Mouse (Mus musculus) midbrain, embryonic 10.5 days (tissue): ENCODE data around the gene Syndig1l. TPM values are rescaled to one million over a fixed set of nuclear protein-coding genes. Genes with fewer than 3 reads are reported as not detected.

Experiments used
- DNase-seq: peaks from one replicate; pipeline ENCODE4 v3.0.0-alpha.2; 2017; ENCODE audit warnings: low spot score
- H3K27ac ChIP-seq: fragments of 300-500 bp; sonication (generic); replicated peaks from 2 replicates; pipeline ENCODE4 v1.5.1; 2016; ENCODE audit warnings: mild to moderate bottlenecking
- H3K27me3 ChIP-seq: fragments of 300-500 bp; sonication (generic); 2 replicates; pipeline ENCODE4 v1.6.1; 2016; ENCODE audit warnings: low read depth, mild to moderate bottlenecking; ENCODE audit not compliant: poor library complexity, severe bottlenecking
- H3K36me3 ChIP-seq: fragments of 300-500 bp; sonication (generic); 2 replicates; pipeline ENCODE4 v1.6.1; 2016; ENCODE audit warnings: mild to moderate bottlenecking, moderate library complexity
- H3K4me1 ChIP-seq: fragments of 300-500 bp; sonication (generic); 2 replicates; pipeline ENCODE4 v1.6.1; 2016
- H3K4me3 ChIP-seq: fragments of 300-500 bp; sonication (generic); 2 replicates; pipeline ENCODE4 v1.5.1; 2016; ENCODE audit warnings: mild to moderate bottlenecking, moderate library complexity
- H3K9me3 ChIP-seq: fragments of 300-500 bp; sonication (generic); replicated peaks from 2 replicates; pipeline ENCODE4 v1.6.1; 2016; ENCODE audit warnings: mild to moderate bottlenecking
- WGBS: fragments of 180-500 bp; shearing (Covaris S2); methylation state at CpG from one replicate; pipeline ENCODE4 v1.1.7; 2016; 5-methylcytosine and 5-hydroxymethylcytosine counted together
- polyA plus RNA-seq: library from polyadenylated mRNA; unstranded; fragments of >200 nt; fragmentation: Nextera tagmentation; extraction: Ambion mirVana; gene quantifications from 2 replicates; pipeline ENCODE4 v1.2.1, GENCODE M21; 2016

The Syndig1l gene
- polyA plus RNA-seq = 0.10 and 0.15 TPM in 2 replicates

GRCm38 (mm10) chr12:84698319-84699081, at the start of gene Syndig1l:
Gene Syndig1l, minus strand, starts transcription at chr12:84698831.
- peak within 1 kb of the TSS; percentile 70 for H3K4me3 ChIP-seq
- H3K36me3 ChIP-seq = no peaks in the 10 kb centered on the region
- H3K27me3 ChIP-seq = peaks cover 66% of the 10 kb centered on the region
- no peaks in the 10 kb centered on the region for H3K9me3 ChIP-seq
- peak within 1 kb of the TSS; percentile 57 for H3K27ac ChIP-seq
- DNase-seq = peak; percentile 79
- peaks cover 13% of the 10 kb centered on the region for H3K4me1 ChIP-seq
- WGBS = under 1% methylated on average over 75 of the region's 79 CpGs

- DNase-seq = no peak
- Histone ChIP-seq H3K9me3 (no peaks in the 10 kb centered on the region), H3K4me1 (peaks cover 42% of the 10 kb centered on the region), H3K36me3 (no peaks in the 10 kb centered on the region), H3K27me3 (no peaks in the 10 kb centered on the region; the same call in 1 of the 2 replicates), H3K27ac (no peak overlapping the region), H3K4me3 (no peak overlapping the region)
- 81% methylated on average over 3 of the region's 3 CpGs for WGBS
Observed at GRCm38 (mm10) chr12:84748134-84748533, 49.5 kb upstream of the Syndig1l start.

- Histone ChIP-seq H3K27me3 (no peaks in the 10 kb centered on the region), H3K4me1 (peaks cover 19% of the 10 kb centered on the region), H3K27ac (no peak overlapping the region), H3K4me3 (no peak overlapping the region), H3K36me3 (no peaks in the 10 kb centered on the region), H3K9me3 (no peaks in the 10 kb centered on the region)
- WGBS = 61% methylated on average over 4 of the region's 4 CpGs
- DNase-seq = no peak
Observed at GRCm38 (mm10) chr12:84745700-84746099, 47.1 kb upstream of the Syndig1l start.

GRCm38 (mm10) chr12:84743496-84743895, 44.9 kb upstream of the Syndig1l start:
- Histone ChIP-seq H3K27me3 (no peaks in the 10 kb centered on the region), H3K36me3 (no peaks in the 10 kb centered on the region), H3K4me1 (peaks cover 11% of the 10 kb centered on the region), H3K27ac (no peak overlapping the region), H3K9me3 (no peaks in the 10 kb centered on the region), H3K4me3 (no peak overlapping the region)
- WGBS = 89% methylated on average over 10 of the region's 10 CpGs
- DNase-seq = no peak

GRCm38 (mm10) chr12:84733366-84733765, 34.7 kb upstream of the Syndig1l start:
- H3K36me3 ChIP-seq = no peaks in the 10 kb centered on the region
- 77% methylated on average over 13 of the region's 13 CpGs for WGBS
- no peaks in the 10 kb centered on the region for H3K4me1 ChIP-seq
- no peaks in the 10 kb centered on the region for H3K27me3 ChIP-seq
- H3K4me3 ChIP-seq = no peak overlapping the region
- H3K9me3 ChIP-seq = no peaks in the 10 kb centered on the region
- no peak overlapping the region for H3K27ac ChIP-seq
- no peak for DNase-seq

GRCm38 (mm10) chr12:84728421-84728820, 29.8 kb upstream of the Syndig1l start:
- DNase-seq = no peak
- 0 out of 2 replicates have a peak, but pooled peaks cover 3% of the 10 kb centered on the region for H3K4me1 ChIP-seq
- H3K9me3 ChIP-seq = no peaks in the 10 kb centered on the region
- H3K27me3 ChIP-seq = no peaks in the 10 kb centered on the region
- no peak overlapping the region for H3K4me3 ChIP-seq
- 94% methylated on average over 10 of the region's 10 CpGs for WGBS
- H3K27ac ChIP-seq = no peak overlapping the region
- no peaks in the 10 kb centered on the region for H3K36me3 ChIP-seq

- Histone ChIP-seq H3K36me3 (no peaks in the 10 kb centered on the region), H3K9me3 (no peaks in the 10 kb centered on the region), H3K4me1 (0 out of 2 replicates have a peak, but pooled peaks cover 3% of the 10 kb centered on the region), H3K27ac (no peak overlapping the region), H3K27me3 (no peaks in the 10 kb centered on the region), H3K4me3 (no peak overlapping the region)
- 78% methylated on average over 5 of the region's 5 CpGs for WGBS
- DNase-seq = no peak
Observed at GRCm38 (mm10) chr12:84727434-84727833, 28.8 kb upstream of the Syndig1l start.

- WGBS = 54% methylated on average over 4 of the region's 4 CpGs
- H3K4me1 ChIP-seq = 0 out of 2 replicates have a peak, but pooled peaks cover 3% of the 10 kb centered on the region
- DNase-seq = no peak
Observed at GRCm38 (mm10) chr12:84726986-84727385, 28.4 kb upstream of the Syndig1l start.

GRCm38 (mm10) chr12:84726391-84726790, 27.8 kb upstream of the Syndig1l start:
- H3K9me3 ChIP-seq = no peaks in the 10 kb centered on the region
- no peaks in the 10 kb centered on the region for H3K36me3 ChIP-seq
- 0 out of 2 replicates have a peak, but pooled peaks cover 3% of the 10 kb centered on the region for H3K4me1 ChIP-seq
- 93% methylated on average over 4 of the region's 4 CpGs for WGBS
- no peak overlapping the region for H3K27ac ChIP-seq
- H3K4me3 ChIP-seq = no peak overlapping the region
- no peaks in the 10 kb centered on the region for H3K27me3 ChIP-seq
- DNase-seq = no peak

More at GRCm38 (mm10) chr12:84726986-84727385, 28.4 kb upstream of the Syndig1l start:
- Histone ChIP-seq H3K4me3 (no peak overlapping the region), H3K27ac (no peak overlapping the region), H3K9me3 (no peaks in the 10 kb centered on the region), H3K27me3 (no peaks in the 10 kb centered on the region), H3K36me3 (no peaks in the 10 kb centered on the region)

- Histone ChIP-seq H3K27ac (no peak overlapping the region), H3K36me3 (no peaks in the 10 kb centered on the region), H3K9me3 (no peaks in the 10 kb centered on the region), H3K4me1 (no peaks in the 10 kb centered on the region), H3K4me3 (no peak overlapping the region), H3K27me3 (no peaks in the 10 kb centered on the region)
- DNase-seq = no peak
- 86% methylated on average over 9 of the region's 9 CpGs for WGBS
Observed at GRCm38 (mm10) chr12:84718462-84719244, 20.0 kb upstream of the Syndig1l start.

GRCm38 (mm10) chr12:84714578-84714977, 15.9 kb upstream of the Syndig1l start:
- 89% methylated on average over 6 of the region's 6 CpGs for WGBS
- no peaks in the 10 kb centered on the region for H3K36me3 ChIP-seq
- no peak overlapping the region for H3K27ac ChIP-seq
- DNase-seq = no peak
- H3K9me3 ChIP-seq = no peaks in the 10 kb centered on the region
- H3K4me3 ChIP-seq = no peak overlapping the region
- no peaks in the 10 kb centered on the region for H3K27me3 ChIP-seq
- H3K4me1 ChIP-seq = no peaks in the 10 kb centered on the region

GRCm38 (mm10) chr12:84709842-84710439, 11.3 kb upstream of the Syndig1l start:
- Histone ChIP-seq H3K27ac (no peak overlapping the region), H3K4me3 (no peak overlapping the region), H3K9me3 (no peaks in the 10 kb centered on the region), H3K4me1 (peaks cover 10% of the 10 kb centered on the region), H3K36me3 (no peaks in the 10 kb centered on the region), H3K27me3 (no peaks in the 10 kb centered on the region)
- 37% methylated on average over 14 of the region's 14 CpGs for WGBS
- no peak for DNase-seq
